Mouse (Mus musculus) cerebellum, adult (tissue): ENCODE measurements around the gene Nsun2.
A peak's percentile ranks its signal among the peaks of the same experiment; 100 is the strongest.

Source experiments
- ATAC-seq: cut with Nextera tagmentation; 2 replicates; pipeline ENCODE4 v1.9.2; 2017; ENCODE audit warnings: mild to moderate bottlenecking, moderate library complexity, mixed read lengths; ENCODE audit not compliant: insufficient number of reproducible peaks, low FRiP score, low TSS enrichment

Gene Nsun2

GRCm38 (mm10) chr13:69533405-69534333 is at the start of gene Nsun2:
Nsun2 (plus strand) TSS chr13:69533746.
- peak; percentile 22; the same call in 1 of the 2 replicates for ATAC-seq

- ATAC-seq: no peak
These were observed 48.2 kb upstream of the Nsun2 start for GRCm38 (mm10) chr13:69485326-69485725.

GRCm38 (mm10) chr13:69485833-69486232 is 47.7 kb upstream of the Nsun2 start:
- no peak for ATAC-seq

DNA sequence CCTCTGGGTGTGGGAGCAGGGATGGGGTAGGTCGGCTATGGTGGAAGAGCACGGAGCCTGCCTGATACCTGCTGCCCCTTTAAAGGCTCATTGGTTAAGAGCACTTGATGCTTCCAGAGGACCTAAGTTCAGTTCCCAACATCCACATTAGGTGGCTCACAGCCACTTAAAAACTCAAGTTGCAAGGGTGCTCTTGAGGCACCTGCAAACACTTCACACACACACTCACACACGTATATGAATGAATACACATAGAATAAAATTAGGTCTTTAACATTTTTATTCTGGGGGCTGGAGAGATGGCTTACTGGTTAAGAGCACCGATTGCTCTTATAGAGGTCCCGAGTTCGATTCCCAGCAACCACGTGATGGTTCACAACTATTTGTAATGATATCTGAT is 46.4 kb upstream of the Nsun2 start:
- no peak for ATAC-seq

- ATAC-seq: no peak
These were observed 45.8 kb upstream of the Nsun2 start for GRCm38 (mm10) chr13:69487611-69488275.

- no peak for ATAC-seq
These were observed 44.8 kb upstream of the Nsun2 start for GRCm38 (mm10) chr13:69488565-69489255.

DNA sequence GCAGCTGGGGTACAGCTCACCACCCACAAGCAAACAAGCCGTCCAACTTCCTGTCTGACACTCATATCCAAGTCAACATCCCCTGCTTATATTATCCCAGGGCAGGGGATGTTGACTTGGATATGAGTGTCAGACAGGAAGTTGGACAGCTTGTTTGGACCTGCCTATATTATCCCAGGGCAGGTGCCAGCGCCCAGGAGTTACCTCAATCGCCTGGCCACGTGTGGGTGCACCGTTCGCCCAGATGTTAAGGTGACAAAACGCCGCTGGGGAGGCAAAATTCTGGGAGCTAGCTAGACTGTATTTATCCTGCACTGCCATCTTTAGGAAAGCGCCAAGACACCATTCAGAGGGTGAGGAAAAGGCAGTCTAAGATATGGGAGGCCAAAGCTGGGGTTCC is 43.8 kb upstream of the Nsun2 start:
- ATAC-seq: no peak

- peak; percentile 69 for ATAC-seq
These were observed 40.6 kb upstream of the Nsun2 start for GRCm38 (mm10) chr13:69492876-69493463.

DNA sequence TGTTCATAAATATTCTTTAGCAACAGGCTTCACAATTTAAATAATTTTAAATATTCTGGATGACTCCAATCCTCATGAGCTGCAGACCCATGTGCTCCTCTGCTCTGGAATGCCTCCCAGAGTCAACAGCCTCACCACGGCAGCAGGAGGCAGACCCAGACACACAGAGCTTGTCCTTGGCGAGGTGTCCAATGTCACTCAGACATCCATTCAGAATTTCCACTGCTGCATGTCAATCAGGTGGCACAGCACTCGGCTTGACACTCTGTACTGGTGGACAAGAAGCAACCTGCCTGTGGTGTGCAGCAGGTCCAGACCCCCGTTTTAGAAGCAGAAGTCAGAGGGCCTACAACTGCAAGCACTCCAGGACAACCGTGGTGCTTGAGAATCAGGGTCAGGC is 35.3 kb upstream of the Nsun2 start:
- no peak for ATAC-seq

GRCm38 (mm10) chr13:69502157-69502750 is 31.3 kb upstream of the Nsun2 start:
- ATAC-seq: no peak

DNA sequence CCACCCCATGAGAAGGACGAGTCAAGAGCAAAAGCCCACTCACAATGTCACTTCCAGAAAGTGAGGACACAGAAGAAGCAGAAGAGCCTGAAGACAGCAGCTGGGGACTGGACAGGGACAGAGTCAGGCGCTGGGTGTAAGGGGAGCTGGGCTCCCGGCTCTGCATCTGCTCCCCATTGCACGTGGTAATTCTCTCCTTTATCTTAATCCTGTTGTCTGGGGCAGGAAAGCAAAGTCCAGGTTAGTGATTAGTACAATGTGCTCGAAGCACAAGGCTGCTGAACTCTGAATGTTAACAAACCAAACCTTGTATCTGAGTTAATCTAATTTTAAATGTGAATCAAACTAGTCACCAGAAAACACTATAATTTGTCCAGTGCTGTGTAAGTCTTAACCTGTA is 30.7 kb upstream of the Nsun2 start:
- no peak for ATAC-seq

DNA sequence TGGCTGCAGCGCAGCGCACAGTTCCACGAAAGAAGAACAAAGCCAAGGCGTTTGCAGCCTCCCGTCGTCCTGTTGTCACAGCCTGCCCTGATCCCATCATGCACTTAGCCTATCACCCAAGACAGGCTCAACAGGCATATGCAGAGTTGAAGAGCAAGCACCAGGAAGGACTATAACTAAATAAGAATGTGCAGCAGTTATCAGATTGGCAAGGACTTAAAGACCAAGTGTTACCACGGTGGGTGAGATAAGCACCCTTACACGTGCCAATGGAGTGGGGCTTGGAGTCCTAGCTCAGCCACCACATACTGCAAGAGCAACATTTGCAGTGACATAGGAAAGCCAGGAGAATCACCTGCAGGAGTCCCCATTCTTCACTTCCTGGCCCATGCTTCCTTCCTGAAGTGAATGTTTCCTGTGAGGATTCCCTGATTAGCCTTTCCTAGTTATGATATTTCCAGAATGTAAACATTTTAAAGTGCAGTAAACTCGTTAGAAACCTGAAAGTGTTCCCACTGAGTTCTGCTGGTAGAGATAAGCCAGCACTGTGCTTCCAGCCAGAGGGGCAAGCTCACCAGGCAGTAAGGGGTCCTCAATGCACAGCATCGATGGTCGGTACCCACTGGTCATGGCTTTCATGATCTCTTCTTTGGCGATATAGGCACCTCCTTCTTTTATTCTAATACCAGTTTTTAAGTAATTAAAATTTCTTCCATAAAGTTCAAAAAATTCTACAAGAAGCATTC is 27.0 kb upstream of the Nsun2 start:
- no peak for ATAC-seq

DNA sequence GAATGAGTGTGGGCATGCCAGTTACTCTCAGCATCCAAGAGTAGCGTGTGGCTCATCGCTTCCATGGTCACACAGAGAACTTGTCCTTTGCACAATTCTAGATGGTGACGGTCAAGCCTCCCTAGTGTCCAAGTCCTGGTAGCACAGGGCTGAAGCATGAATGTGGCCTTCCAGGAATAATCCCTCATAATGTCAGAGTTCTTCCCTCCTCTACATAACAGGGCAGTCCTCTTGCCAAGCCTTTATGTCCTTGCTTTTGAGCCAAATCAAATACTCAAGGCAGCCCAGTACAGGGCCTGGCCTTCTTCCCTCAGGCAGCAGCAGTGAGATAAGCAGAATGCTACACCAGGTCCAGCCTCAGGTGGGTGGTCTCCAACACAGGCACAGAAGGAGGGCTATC is 25.9 kb upstream of the Nsun2 start:
- ATAC-seq: no peak

DNA sequence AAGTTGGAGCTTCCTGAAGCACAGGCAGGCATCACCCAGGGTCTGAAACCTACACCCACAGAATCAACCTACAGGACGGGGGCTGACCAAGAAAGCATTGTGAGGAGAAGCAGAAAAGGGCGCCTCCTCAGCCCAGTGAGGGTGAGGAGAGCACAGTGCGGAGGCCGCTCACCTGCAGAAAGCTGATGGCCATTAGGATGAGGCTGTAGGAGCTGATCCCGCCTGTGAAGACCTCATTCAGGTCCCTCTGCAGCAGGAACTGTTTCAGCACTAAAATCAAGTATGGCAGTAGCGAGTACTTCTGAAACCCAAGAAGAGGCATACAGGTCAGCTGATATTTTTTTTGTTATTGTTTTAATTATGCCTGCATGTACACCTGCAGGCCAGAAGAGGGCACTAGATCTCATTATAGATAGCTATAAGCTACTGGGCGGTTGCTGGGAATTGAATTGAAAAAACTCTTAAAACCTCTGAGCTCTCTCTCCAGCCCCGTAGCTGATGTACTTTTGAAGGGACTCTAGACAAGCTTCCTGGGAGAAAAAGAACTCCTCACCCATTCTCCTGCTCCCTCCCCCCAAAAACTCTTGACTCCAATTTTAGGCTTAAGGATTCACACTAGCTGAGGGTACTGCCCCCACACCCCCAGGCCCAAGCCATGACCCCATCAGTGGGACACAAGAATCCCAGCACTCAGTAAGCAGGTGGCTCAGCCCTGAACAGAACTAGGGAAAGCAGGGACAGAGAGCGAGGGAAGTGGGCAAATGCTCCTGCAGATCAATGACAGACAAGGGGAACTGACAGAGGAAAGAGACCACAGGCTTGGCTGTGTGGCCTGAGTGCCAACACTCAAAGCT is 23.9 kb upstream of the Nsun2 start:
- ATAC-seq: peak; percentile 65

GRCm38 (mm10) chr13:69515091-69515490 is 18.5 kb upstream of the Nsun2 start:
- no peak for ATAC-seq

DNA sequence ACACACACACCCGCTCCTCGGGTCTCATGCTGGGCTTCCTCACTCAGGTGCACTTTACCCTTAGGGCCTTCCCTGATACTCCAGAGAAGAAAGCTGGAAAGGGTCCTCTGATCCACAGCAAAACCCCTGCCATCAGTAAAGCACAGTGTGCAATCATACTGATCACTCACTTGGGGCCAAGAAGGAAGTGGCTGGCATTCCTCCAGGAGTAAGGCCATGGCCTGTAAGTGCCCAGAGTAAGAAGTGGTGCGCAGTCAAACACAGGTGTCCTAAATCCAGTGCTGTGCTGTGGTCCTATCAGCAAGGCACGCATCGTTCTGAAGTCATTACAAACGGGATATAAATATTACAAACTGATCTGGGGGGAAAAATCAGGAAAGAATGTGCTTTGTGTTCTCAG is 16.1 kb upstream of the Nsun2 start:
- no peak for ATAC-seq

DNA sequence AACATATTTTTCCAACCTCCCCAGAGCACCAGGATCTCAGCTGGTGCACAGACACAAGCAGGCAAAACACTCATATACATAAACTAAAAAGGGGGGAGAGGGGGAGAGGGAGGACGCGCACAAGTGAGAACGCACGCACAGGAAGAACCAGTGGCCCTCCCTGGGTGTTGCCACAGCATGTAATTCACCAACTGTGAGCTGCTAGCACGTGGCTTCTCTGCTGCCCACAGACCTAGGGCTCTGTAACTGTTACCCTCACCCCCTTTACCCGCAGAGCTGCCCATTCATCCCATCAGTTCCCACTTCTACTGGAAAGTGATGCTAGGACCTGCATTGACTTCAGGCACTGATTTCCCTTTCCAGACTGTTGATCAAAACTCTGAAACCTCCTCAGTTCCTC is 14.4 kb upstream of the Nsun2 start:
- no peak for ATAC-seq

- no peak for ATAC-seq
These were observed 11.3 kb upstream of the Nsun2 start for GRCm38 (mm10) chr13:69522161-69522791.
